Mouse (Mus musculus) adrenal gland, postnatal 36 days (tissue): Measurements from ENCODE around the gene Tmem110. TPM values are rescaled to one million over a fixed set of nuclear protein-coding genes. Genes with fewer than 3 reads are reported as not detected.

Source experiments
- DNase-seq, 2 experiments: peaks; one replicate each; pipeline ENCODE4 v3.0.0; 2021; ENCODE audit warnings: mixed read lengths in 1 of 2
- total RNA-seq, 2 experiments: library from RNA; stranded (reverse); gene quantifications; 2 replicates each; pipeline ENCODE4 v1.2.3; 2021

The Tmem110 gene
- total RNA-seq, 2 experiments from 2014 or later, result 16.9 to 26.3 TPM

DNA sequence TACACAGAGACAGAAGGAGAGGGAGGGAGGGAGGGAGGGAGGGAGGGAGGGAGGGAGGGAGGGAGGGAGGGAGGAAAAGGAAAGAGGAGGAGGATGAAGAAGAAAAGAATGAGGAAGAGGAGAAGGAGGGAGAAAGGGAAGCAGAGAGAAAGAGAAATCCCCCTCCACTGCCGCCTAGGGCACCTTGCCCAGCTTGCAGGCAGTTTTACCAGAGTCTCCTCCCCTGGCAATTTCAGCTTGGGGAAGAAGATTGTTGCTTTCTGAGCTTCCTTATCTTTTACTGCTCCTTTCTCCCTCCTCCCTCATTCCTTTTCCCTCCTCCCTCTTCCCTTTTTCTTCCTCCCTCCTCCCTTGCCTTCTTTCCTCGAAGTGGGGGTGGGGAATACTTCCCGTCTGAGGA lies 77.6 kb downstream of the Tmem110 start:
- DNase-seq, result no peak

DNA sequence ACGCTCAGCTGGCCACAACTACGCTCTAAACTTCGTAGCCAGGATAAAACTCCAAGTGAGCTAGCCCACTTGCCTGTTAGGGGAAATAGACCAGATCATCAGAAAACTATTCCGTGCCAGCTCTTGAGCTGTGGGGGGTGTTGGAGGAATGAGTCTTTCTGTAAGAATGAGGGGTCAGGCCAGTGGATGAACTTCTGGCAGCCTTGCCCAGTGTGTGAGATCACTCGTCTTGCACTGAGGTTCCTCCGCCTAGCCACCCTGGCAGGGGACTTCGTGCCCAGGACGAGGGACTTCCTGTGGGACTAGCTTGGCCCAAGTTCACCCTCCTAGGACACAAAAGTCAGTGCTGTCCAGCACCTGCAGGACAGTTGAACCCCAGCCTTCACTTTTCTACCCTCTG lies 78.9 kb downstream of the Tmem110 start:
- no peak for DNase-seq

DNA sequence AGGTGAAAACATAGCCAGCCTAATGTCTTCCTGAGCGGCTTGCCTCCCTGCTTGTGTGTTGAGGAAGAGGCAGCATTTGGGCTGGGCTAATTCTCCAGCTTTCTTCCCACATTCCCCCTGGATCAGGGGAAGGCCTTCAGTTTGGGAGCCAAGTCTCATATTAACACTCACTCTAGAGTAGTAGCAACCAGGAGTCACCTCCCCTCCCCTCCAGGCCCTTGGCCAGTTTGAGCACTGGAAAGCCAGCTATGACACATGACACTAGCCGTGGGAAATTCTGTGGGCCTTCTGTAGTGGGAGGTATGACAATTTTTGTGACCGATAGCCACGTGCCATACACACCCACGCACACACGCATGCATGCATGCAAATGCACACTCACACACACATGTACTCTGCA lies 80.6 kb downstream of the Tmem110 start:
- DNase-seq, result no peak

DNA sequence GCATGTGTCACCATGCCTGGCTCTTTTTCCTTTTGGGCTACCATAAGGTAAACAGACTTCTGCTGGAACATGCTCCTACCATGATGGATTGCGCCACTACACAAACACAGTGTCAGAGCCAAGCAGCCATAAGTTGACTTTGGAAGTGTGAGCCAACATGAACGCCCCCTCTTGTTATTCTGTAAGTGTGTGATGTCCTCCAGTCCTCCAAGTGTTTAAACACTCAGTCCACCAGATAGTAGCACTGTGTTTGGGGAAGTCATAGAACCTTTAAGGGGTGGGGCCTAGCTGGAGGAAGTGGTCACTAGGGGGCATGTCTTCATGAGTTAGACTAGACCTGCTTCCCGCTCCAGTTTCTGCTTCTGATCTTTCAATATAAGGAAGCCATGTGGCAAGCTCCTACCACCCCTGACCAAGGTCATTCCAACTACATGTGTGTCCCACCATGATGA lies 82.5 kb downstream of the Tmem110 start:
- DNase-seq, result peak in 1 of 2 experiments; percentile 11

DNA sequence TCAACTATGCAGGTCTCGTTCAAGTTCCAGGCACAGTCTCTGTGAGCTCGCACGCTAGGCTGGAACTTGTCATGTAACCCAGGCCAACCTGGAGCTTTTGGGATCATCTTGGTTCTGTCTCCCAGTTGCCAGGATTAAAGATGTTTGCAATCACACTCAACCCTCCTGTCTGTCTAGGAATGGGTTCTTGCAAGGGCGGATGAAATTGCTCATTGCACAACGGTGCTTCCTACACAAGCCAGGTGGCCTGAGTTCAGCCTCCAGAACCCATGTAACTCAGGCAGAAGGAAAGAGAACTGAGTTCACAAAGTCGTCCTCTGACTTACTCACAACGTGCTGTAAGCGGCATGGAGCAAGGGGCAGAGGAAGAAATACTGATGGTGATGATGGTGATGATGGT lies 85.8 kb downstream of the Tmem110 start:
- DNase-seq, result no peak

DNA sequence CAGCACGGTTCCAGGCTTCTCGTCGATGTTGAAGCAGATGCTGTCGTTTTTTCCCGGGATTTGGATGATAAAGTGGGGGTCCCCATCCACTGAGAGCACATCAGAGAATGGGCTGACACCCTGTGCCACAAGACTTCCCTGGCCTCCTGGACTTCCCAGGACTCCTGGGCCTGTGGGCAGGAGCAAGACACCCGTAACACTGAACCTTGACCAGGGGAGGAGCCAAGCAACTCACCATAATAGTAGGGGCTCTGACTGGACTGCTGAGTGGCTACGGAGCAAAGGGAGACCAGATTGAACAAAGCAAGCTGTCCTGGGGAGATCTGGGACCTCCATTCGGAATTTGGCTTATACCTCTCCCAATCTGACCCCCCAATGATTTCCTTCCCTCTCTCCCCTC lies 87.3 kb downstream of the Tmem110 start:
- DNase-seq, result no peak

DNA sequence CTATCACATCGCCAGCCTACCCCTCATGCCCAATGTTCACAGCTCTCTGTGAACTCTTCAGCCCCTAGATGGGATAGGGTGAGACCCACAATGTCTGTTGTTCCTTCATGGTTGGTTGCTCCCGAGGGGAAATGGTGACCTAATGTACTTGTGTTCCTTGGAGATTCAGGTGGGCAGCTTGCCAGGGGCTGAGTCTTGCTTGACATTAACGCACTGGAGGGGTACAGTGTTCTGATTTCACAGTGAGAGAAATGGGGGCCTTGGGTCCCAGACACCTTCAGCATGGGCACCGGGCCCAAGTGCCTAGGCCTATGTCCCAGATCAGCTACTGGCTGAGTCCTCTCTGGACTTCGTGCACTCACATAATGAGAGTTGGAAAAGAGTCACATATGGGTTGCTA lies 88.0 kb downstream of the Tmem110 start:
- DNase-seq, result peak in 1 of 2 experiments; percentile 43

DNA sequence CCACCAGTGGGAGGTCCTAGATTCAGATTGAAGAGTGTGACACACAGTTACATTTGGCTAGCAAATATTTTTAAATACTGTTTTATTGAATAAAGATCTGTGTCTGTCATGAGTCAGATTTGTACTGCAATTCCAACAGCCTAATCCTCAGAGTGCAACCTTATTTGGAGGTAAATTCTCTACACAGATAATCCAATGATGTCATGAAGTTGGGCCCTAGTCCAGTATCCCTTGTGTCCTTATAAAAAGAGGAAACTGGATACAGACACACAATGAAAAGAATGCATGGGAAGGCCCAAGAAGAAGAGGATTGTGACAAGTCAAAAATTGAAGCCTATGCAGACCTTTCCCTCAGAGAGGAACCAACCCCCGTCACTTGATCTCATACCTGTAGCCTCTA lies 91.1 kb downstream of the Tmem110 start:
- no peak for DNase-seq

DNA sequence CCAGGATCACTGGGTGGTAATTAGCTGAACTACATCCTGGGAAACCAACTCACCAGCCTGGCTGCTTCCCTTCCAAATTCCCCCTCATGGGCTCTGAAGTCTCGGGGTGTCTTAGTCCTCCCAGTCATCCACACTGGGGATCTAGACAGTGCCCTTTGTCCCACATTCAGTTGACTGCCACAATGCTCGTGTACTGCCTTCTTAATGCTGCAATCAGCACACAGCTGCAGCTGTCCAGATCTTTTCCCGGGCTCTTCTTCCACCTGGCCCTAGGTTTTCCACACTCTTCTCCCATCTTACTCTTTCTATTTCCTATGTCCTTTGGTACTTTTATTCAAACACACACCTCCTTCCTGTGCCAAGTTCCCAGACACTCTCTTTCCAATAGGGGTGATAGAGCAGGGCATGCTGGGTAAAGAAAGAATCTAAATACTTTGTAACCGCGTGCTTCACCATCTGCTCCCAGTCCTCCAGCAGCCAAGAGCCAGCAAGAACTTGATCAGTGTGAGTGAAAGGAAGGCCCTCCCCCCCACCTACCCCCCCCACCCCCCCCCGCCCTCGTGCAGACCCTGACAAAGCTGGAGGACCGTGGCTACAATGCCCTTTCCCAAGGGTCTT lies 96.8 kb downstream of the Tmem110 start:
- DNase-seq, result no peak

DNA sequence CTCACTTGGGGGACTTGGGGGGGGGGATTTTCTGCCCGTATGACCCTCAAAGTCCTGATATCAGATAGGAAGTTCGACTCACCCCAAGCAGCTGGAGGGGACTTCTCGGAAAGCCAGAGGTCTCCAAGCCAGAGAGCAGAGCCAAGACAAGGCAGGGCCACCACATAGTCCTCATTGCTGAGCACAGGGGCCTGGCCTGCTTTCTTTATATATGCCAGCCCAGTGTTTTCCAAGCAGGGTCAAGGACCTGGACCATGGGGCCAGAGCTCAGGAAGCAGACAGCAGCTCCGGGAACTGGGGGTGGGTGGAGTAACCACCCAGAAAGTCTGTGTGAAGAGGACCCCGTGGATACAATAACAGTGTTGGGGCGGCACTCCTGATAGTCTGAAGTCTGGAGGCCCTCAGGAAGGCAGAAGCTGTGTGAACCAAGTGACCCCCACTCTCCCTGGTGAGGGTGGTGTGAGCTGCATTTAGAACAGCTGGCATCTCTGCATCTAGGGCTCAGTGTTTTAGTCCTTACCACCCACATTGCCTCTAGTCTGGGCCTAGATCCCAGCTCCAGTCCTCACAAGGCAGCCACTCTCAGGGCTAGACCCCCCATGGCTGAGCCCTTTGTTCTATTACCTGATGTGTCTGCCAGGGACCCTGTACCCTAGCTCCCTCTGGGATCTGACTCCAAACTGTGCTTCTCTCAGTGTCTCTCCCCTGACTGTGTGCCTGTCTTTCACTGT lies 98.2 kb downstream of the Tmem110 start, which contains the start of gene Itih3:
Itih3 (minus strand) TSS at position 386 of the 731 bp plus-strand sequence.
- DNase-seq, result no peak

DNA sequence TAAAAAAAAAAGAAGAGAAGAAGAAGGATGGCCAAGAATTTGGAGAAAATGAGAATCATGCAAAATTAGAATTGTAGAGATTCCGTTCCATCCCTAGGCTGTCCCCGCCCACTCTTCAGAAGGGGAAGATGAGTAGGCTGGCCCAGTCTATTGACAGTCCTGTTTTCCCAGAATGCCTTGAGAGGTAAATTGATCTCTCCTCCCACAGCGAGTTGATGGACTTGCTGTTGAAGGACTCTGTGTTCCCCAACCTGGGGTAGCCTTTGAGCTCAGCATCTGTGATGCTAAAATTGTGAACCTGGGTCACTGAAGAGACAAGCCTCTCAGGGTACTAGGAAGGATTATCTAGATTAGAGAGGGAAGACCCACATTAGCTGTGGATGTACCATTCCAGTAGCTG lies 100.1 kb downstream of the Tmem110 start:
- DNase-seq, result no peak

Other genes with a start within 250 kb of the Tmem110 start
- gene Prkcd, start 199.4 kb upstream of the Tmem110 start, total RNA-seq, result 100 to 1,000 TPM; 101 to 162 TPM
- 10 to 100 TPM; 25.5 to 33.2 TPM for gene Rft1, start 171.2 kb upstream of the Tmem110 start, total RNA-seq
- gene Sfmbt1, start 110.7 kb upstream of the Tmem110 start, total RNA-seq, result 10 to 100 TPM; 27.8 to 29.2 TPM
- 1 to 10 TPM; 2.2 to 4.7 TPM for gene Mustn1, start 53.6 kb downstream of the Tmem110 start, total RNA-seq
- 1 to 10 TPM; 4.5 to 5.3 TPM for gene Itih4, start 60.9 kb downstream of the Tmem110 start, total RNA-seq
- gene Itih3, start 98.2 kb downstream of the Tmem110 start, total RNA-seq, result 1 to 10 TPM in 1 of 2 experiments, under 1 TPM in 1; 0.16 to 2.0 TPM
- gene Itih1, start 117.7 kb downstream of the Tmem110 start, total RNA-seq, result under 1 TPM in 1 of 2 experiments, not detected in 1; 0.36 TPM
- gene Nek4, start 125.8 kb downstream of the Tmem110 start, total RNA-seq, result 10 to 100 TPM; 11.2 to 12.6 TPM
- 10 to 100 TPM; 45.8 to 49.2 TPM for gene Glt8d1, start 175.8 kb downstream of the Tmem110 start, total RNA-seq
- gene Spcs1, start 176.1 kb downstream of the Tmem110 start, total RNA-seq, result 100 to 1,000 TPM; 240 to 257 TPM
- gene Pbrm1, start 193.5 kb downstream of the Tmem110 start, total RNA-seq, result 10 to 100 TPM; 56.9 to 57.6 TPM
- 100 to 1,000 TPM in 1 of 2 experiments, 10 to 100 TPM in 1; 70.5 to 126 TPM for gene Gnl3, start 193.6 kb downstream of the Tmem110 start, total RNA-seq